In the genomic region with DNA sequence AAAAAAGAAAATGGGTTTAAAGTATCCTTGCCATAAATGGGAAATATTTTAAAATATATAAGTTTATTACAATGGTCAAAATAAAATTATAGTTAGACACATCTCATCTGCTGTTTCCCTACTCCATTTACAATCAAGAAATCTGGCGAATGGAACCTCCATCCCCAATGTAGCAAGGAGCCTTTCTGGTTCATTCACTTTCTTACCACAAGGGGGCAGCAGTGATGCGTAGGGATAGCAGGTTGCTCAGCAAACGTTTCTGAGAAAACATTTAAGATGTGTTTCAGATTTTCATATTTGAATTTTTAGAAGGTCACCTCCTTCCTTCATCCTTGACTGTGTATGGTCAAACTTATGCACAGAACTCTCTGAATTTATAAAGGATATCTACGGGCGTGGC, we compare ENCODE assay signal across 9 mouse cellular contexts. TPM values are rescaled to one million over a fixed set of nuclear protein-coding genes. Genes with fewer than 3 reads are reported as not detected.
DNase-seq lines count a peak whose midpoint lies in the region; ATAC-seq and TF ChIP-seq lines count a peak whose summit lies in the region.
"Had no signal": no experiment of that assay in that cellular context is flagged by ENCODE, and none has a peak within 500 bp of the region (broad histone marks: within the 10 kb centered on the region; RNA-seq: fewer than 3 reads in every experiment).

No protein-coding gene starts in this region.

- no peak for DNase-seq in gastrocnemius, adult 2 months
- no peak for DNase-seq in gastrocnemius, adult 8-10 months (ENCODE audit: low spot score in 2 of 2)
- peak; percentile 77 to 79 for DNase-seq in B cell, adult 2 months
- DNase-seq in embryonic facial prominence, embryonic 14.5 days (ENCODE audit: low spot score) = peak; percentile 77
- peak; percentile 50 to 78 for DNase-seq in layer of hippocampus, adult 18-20 months (ENCODE audit: low spot score in 2 of 2)
- peak; percentile 55 for DNase-seq in lung, postnatal 25 days (ENCODE audit: low spot score)

- no peaks in the 10 kb centered on the region for H3K27me3 ChIP-seq in embryonic facial prominence, embryonic 14.5 days (replicated peaks; ENCODE audit: control insufficient read depth, insufficient read depth, low read length)
- no peaks in the 10 kb centered on the region for H3K27me3 ChIP-seq in testis, adult 2 months (ENCODE audit: control insufficient read depth, insufficient read depth, low read length)

- no peaks in the 10 kb centered on the region for H3K9me3 ChIP-seq in embryonic facial prominence, embryonic 14.5 days (ENCODE audit: control insufficient read depth, low read length)

- 35% methylated on average over 5 of the region's 5 CpGs for WGBS in bone marrow, adult 2 months
- 38% methylated on average over 5 of the region's 5 CpGs for WGBS in embryonic facial prominence, embryonic 14.5 days

- peak; percentile 83 for TF ChIP-seq CTCF in gastrocnemius, adult 2 months (IDR thresholded peaks at IDR 0.05)
- TF ChIP-seq CTCF in bone marrow, adult 2 months (IDR thresholded peaks at IDR 0.05; ENCODE audit: control insufficient read depth, insufficient read depth, low read length) = peak; percentile 56
- peak; percentile 45; the same call in 1 of the 2 replicates for TF ChIP-seq CTCF in testis, adult 2 months (IDR thresholded peaks at IDR 0.05; ENCODE audit: control insufficient read depth, insufficient read depth, insufficient replicate concordance, low read depth, low read length)

- intact Hi-C loops in gastrocnemius, adult 2 months (cut with DNase I) = no loop called here

- no peak overlapping the region for H3K4me3 ChIP-seq in gastrocnemius, adult 2 months
- H3K4me3 ChIP-seq in bone marrow, adult 2 months (replicated peaks; ENCODE audit: control insufficient read depth, low read depth, low read length) = no peak overlapping the region
- no peak overlapping the region for H3K4me3 ChIP-seq in embryonic facial prominence, embryonic 14.5 days (ENCODE audit: low read depth, low read length)
- no peak overlapping the region for H3K4me3 ChIP-seq in testis, adult 2 months (ENCODE audit: control insufficient read depth, low read depth, low read length)

- no peak for ATAC-seq in embryonic facial prominence, embryonic 14.5 days (ENCODE audit: low read depth)

- no peak for TF ChIP-seq POLR2A in bone marrow, adult 2 months (IDR thresholded peaks at IDR 0.05; ENCODE audit: borderline replicate concordance, control insufficient read depth, low read depth, low read length)
- TF ChIP-seq POLR2A in testis, adult 2 months (IDR thresholded peaks at IDR 0.05; ENCODE audit: control insufficient read depth, low read depth, low read length) = no peak

- H3K9ac ChIP-seq in embryonic facial prominence, embryonic 14.5 days (ENCODE audit: low read depth, low read length) = no peak overlapping the region

- no peak overlapping the region for H3K4me2 ChIP-seq in embryonic facial prominence, embryonic 14.5 days (ENCODE audit: low read depth, low read length)

- H3K4me1 ChIP-seq in bone marrow, adult 2 months (ENCODE audit: control insufficient read depth, insufficient read depth, low read length) = peaks cover 2% of the 10 kb centered on the region
- no peaks in the 10 kb centered on the region for H3K4me1 ChIP-seq in embryonic facial prominence, embryonic 14.5 days (ENCODE audit: control insufficient read depth, insufficient read depth, low read length)
- H3K4me1 ChIP-seq in testis, adult 2 months (ENCODE audit: control insufficient read depth, insufficient read depth, low read length) = peaks cover 3% of the 10 kb centered on the region; the same call in 1 of the 2 replicates

- H3K36me3 ChIP-seq in embryonic facial prominence, embryonic 14.5 days (ENCODE audit: control insufficient read depth, insufficient read depth, low read length) = no peaks in the 10 kb centered on the region
- no peaks in the 10 kb centered on the region for H3K36me3 ChIP-seq in testis, adult 2 months (ENCODE audit: control insufficient read depth, insufficient read depth, low read length)

- H3K27ac ChIP-seq in gastrocnemius, adult 2 months = no peak overlapping the region
- H3K27ac ChIP-seq in bone marrow, adult 2 months (ENCODE audit: control insufficient read depth, insufficient read depth, low read depth, low read length, poor library complexity) = no peak overlapping the region
- no peak overlapping the region for H3K27ac ChIP-seq in embryonic facial prominence, embryonic 14.5 days (replicated peaks; ENCODE audit: low read depth, low read length)
- no peak overlapping the region for H3K27ac ChIP-seq in testis, adult 2 months (ENCODE audit: control insufficient read depth, insufficient read depth, low read depth, low read length)

RNA-seq across cellular contexts. Expression of a gene that starts 45.1 kb away (rescaled TPM):
- total RNA-seq in gastrocnemius, adult 2 months (2021) = not detected
- not detected for total RNA-seq in gastrocnemius, adult 8-10 months (2022)
- polyA plus RNA-seq in bone marrow, adult 2 months (2011; ENCODE audit: insufficient read depth, insufficient read length, low replicate concordance, missing spikeins) = 1.8 TPM in 1 of 2 replicates, not detected in the other
- polyA plus RNA-seq in embryonic facial prominence, embryonic 14.5 days (2014; fragmentation: Nextera tagmentation; extraction: Ambion mirVana) = not detected in 2 replicates
- total RNA-seq in layer of hippocampus, adult 18-20 months (2021) = not detected
- polyA plus RNA-seq in testis, adult 2 months (2012; rRNA removed) = not detected in 2 replicates
- total RNA-seq: layer of hippocampus, adult 8-10 months had no signal

Comparison
In these comparisons a context has a peak if more than half of its experiments do, and no peak if none do; other contexts are left out.
1. DNase-seq: peak in B cell, adult 2 months (2 of 2), embryonic facial prominence, embryonic 14.5 days (single experiment), layer of hippocampus, adult 18-20 months (2 of 2) and lung, postnatal 25 days (single experiment); none in gastrocnemius, adult 2 months (single experiment) and gastrocnemius, adult 8-10 months (0 of 2).
2. Peak in every context shown above with its lines, with median percentiles within 50 percentile points of each other: CTCF ChIP-seq.